16 mouse cellular contexts compared by ENCODE assay signal in the genomic region with DNA sequence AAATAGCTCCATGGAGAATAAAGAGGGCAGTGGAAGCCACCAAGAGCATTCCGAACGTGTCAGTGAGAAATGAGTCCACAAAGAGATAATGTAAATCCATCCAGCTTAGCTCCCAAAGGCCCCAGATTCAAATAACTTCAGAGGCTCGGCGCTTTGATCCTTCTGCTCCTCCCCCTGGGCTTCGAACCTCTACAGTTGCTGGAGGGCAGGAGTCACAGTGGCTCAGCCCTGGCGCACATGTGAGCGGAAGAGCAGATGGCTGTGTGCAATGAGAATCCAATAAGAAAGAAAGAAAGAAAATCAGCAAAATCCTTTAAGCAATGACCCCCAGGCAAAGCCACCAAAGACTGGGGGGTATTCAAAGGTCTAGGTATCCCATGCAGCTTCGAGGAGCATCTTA.
"Had no signal": no experiment of that assay in that cellular context is flagged by ENCODE, and none has a peak within 500 bp of the region (broad histone marks: within the 10 kb centered on the region; RNA-seq: fewer than 3 reads in every experiment).

No protein-coding gene starts in this region.

- H3K4me3 ChIP-seq: midbrain, embryonic 10.5 days; midbrain, embryonic 13.5 days; myocyte; neural tube, embryonic 13.5 days; neural tube, embryonic 15.5 days had no signal

- ATAC-seq: midbrain, embryonic 13.5 days had no signal

- H3K4me1 ChIP-seq: neural tube, embryonic 13.5 days had no signal

- H3K27ac ChIP-seq: liver, embryonic 14.5 days; midbrain, embryonic 10.5 days; midbrain, embryonic 13.5 days; neural tube, embryonic 13.5 days; neural tube, embryonic 15.5 days had no signal

- H3K4me2 ChIP-seq: lung, embryonic 14.5 days; midbrain, embryonic 13.5 days; neural tube, embryonic 13.5 days; neural tube, embryonic 15.5 days had no signal

- H3K9ac ChIP-seq: liver, embryonic 14.5 days; lung, embryonic 14.5 days; midbrain, embryonic 13.5 days; neural tube, embryonic 13.5 days; neural tube, embryonic 15.5 days had no signal

- H3K36me3 ChIP-seq: midbrain, embryonic 10.5 days; midbrain, embryonic 13.5 days; neural tube, embryonic 13.5 days; neural tube, embryonic 15.5 days had no signal

- H3K9me3 ChIP-seq: midbrain, embryonic 10.5 days; midbrain, embryonic 13.5 days; neural tube, embryonic 13.5 days; neural tube, embryonic 15.5 days had no signal

- DNase-seq: lung, adult 18-20 months; retina, postnatal 1 day; right cerebral cortex, adult 18-20 months; right cerebral cortex, postnatal 25 days; right cerebral cortex, postnatal 4 days; spleen, adult 18-20 months; thymus, adult 18-20 months; thymus, postnatal 14 days; thymus, postnatal 36 days had no signal

- H3K27me3 ChIP-seq: midbrain, embryonic 13.5 days; neural tube, embryonic 13.5 days; neural tube, embryonic 15.5 days had no signal
